Mouse (Mus musculus) cortical plate, adult 2 months (tissue): ENCODE measurements around the gene Nudt2.

Experiments used
- CTCF ChIP-seq: fragments of 200-500 bp; IDR thresholded peaks from 2 replicates; pipeline ENCODE4 v1.5.1; 2011; ENCODE audit warnings: mild to moderate bottlenecking, control low read depth, low read length; ENCODE audit not compliant: insufficient read depth; ENCODE audit errors: extremely low read depth
- POLR2A ChIP-seq: fragments of 200-500 bp; IDR thresholded peaks from 2 replicates; pipeline ENCODE4 v1.6.1; 2011; ENCODE audit warnings: mild to moderate bottlenecking, low read length, control low read depth; ENCODE audit not compliant: insufficient read depth; ENCODE audit errors: extremely low read depth

- no peak for TF ChIP-seq POLR2A
- no peak for TF ChIP-seq CTCF
Observed at GRCm38 (mm10) chr4:41477648-41478160, 12.8 kb downstream of the Nudt2 start.
